Mouse (Mus musculus): ENCODE measurements around the gene Arhgap1.

GRCm38 (mm10) chr2:91634841-91635240, 14.8 kb upstream of the Arhgap1 start:
- no peak for TF ChIP-seq CTCF (IDR thresholded peaks at IDR 0.05)
- TF ChIP-seq EP300 (IDR thresholded peaks at IDR 0.05), result no peak

All from lung, postnatal 0 days (tissue).